Mouse (Mus musculus) hindbrain, embryonic 15.5 days (tissue): ENCODE results near the gene Ptn. TPM values are rescaled to one million over a fixed set of nuclear protein-coding genes. Genes with fewer than 3 reads are reported as not detected.

Experiments used
- ATAC-seq: fragments of 200-750 bp; cut with Nextera tagmentation; 2 replicates; pipeline ENCODE4 v1.8.0; 2017; ENCODE audit warnings: low read depth, moderate number of reproducible peaks, moderate TSS enrichment; ENCODE audit not compliant: low FRiP score
- H3K27ac ChIP-seq: fragments of 300-500 bp; sonication (generic); replicated peaks from 2 replicates; pipeline ENCODE4 v1.5.1; 2015; ENCODE audit warnings: mild to moderate bottlenecking, inconsistent platforms
- H3K27me3 ChIP-seq: fragments of 300-500 bp; sonication (generic); 2 replicates; pipeline ENCODE4 v1.6.1; 2015; ENCODE audit warnings: control low read depth, inconsistent platforms
- H3K36me3 ChIP-seq: fragments of 300-500 bp; sonication (generic); 2 replicates; pipeline ENCODE4 v1.6.1; 2015; ENCODE audit warnings: control low read depth, inconsistent platforms
- H3K4me1 ChIP-seq: fragments of 300-500 bp; sonication (generic); replicated peaks from 2 replicates; pipeline ENCODE4 v1.6.1; 2015; ENCODE audit warnings: control low read depth, inconsistent platforms
- H3K4me2 ChIP-seq: fragments of 300-500 bp; sonication (generic); 2 replicates; pipeline ENCODE4 v1.6.1; 2015; ENCODE audit warnings: moderate library complexity, mild to moderate bottlenecking, inconsistent platforms
- H3K4me3 ChIP-seq: fragments of 300-500 bp; sonication (generic); 2 replicates; pipeline ENCODE4 v1.5.1; 2015; ENCODE audit warnings: mild to moderate bottlenecking, inconsistent platforms
- H3K9ac ChIP-seq: fragments of 300-500 bp; sonication (generic); 2 replicates; pipeline ENCODE4 v1.6.1; 2015; ENCODE audit warnings: inconsistent platforms
- H3K9me3 ChIP-seq: fragments of 300-500 bp; sonication (generic); 2 replicates; pipeline ENCODE4 v1.6.1; 2016; ENCODE audit warnings: control low read depth, inconsistent platforms
- WGBS: fragments of 180-500 bp; shearing (Covaris S2); methylation state at CpG from one replicate; pipeline ENCODE4 v1.1.7; 2015; 5-methylcytosine and 5-hydroxymethylcytosine counted together
- polyA plus RNA-seq: library from polyadenylated mRNA; unstranded; fragments of >200 nt; fragmentation: Nextera tagmentation; extraction: Ambion mirVana; gene quantifications from 2 replicates; pipeline ENCODE4 v1.2.1, GENCODE M21; 2015

Ptn gene
- polyA plus RNA-seq, 1 experiment from 2014 or later: 825 TPM

DNA sequence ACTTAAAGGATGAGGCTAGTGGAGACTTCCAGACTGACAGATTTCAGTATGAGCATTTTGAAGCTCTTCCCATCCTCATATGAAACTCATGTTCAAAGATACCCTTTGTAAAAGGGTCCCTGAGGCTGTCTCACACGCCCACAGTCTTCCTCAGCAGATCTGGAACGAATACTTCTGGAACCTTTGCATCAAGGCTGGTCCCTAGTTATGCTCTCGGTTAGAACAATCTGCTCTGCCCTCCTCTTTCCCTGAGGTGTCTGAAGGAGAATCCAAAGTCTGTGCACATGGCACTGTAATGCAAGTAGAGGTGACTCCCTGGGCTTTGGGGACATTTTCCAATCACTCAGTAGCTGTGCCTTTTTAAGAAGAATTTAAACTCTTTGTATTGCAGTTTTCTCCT lies 25.3 kb upstream of the Ptn start:
- no peak overlapping the region for H3K4me3 ChIP-seq
- no peak for ATAC-seq
- 76% methylated on average over 3 of the region's 3 CpGs for WGBS
- no peak overlapping the region for H3K9ac ChIP-seq
- no peaks in the 10 kb centered on the region for H3K9me3 ChIP-seq
- H3K4me2 ChIP-seq: no peak overlapping the region
- H3K36me3 ChIP-seq: no peaks in the 10 kb centered on the region
- H3K27ac ChIP-seq: no peak overlapping the region; the same call in 1 of the 2 replicates
- no peaks in the 10 kb centered on the region for H3K4me1 ChIP-seq
- no peaks in the 10 kb centered on the region for H3K27me3 ChIP-seq

DNA sequence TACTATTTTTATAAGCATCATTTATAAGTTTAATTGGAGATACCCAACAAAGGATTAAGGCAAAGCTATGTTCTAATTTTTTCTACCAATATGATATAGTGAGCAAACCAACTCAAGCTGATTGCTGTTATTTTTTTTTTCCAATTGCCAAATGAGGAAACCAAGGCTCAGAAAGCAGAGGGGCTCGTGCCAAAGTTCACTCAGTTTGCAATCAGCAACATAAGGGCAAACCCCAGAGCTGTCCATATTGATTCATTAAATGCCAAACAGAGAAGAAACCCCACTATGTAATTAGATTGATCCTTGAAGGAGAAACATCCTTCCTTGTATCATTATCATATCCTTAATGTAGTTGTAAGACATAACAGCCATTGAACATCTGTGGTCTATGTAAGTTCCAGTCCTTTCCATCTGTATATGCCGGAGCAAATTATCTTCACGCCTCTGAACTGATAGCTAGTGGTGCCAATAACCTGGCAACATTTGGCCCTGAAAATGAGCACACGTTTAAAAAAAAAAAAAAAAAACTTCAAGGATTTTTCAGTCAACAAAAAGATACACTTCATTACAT lies 24.8 kb upstream of the Ptn start:
- no peaks in the 10 kb centered on the region for H3K36me3 ChIP-seq
- no peak overlapping the region for H3K27ac ChIP-seq
- no peaks in the 10 kb centered on the region for H3K4me1 ChIP-seq
- ATAC-seq: no peak
- no peaks in the 10 kb centered on the region for H3K27me3 ChIP-seq
- 63% methylated on average over 4 of the region's 4 CpGs for WGBS
- no peak overlapping the region for H3K4me2 ChIP-seq
- H3K9me3 ChIP-seq: no peaks in the 10 kb centered on the region
- H3K4me3 ChIP-seq: no peak overlapping the region
- H3K9ac ChIP-seq: no peak overlapping the region

DNA sequence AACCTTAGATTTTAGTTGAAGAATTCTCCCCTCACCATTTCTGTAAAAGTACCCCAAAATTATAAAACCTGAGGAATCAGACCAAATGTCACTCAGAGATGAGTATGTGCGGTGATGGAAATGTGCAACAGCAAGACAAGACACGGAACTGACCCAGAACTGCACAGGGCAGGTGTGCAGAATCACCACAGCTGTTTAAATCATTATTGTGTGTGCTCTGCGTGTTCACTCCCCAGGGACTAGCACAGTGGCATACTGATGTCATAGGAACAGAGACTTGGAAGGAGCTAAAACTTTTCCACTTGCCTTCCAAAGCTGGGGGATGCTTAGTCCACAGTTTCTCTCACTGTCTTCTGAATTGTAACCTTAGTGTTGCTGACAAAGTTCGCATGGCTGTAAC lies 22.7 kb upstream of the Ptn start:
- 75% methylated on average over 4 of the region's 4 CpGs for WGBS
- no peak overlapping the region for H3K9ac ChIP-seq
- no peak overlapping the region for H3K4me2 ChIP-seq
- H3K4me1 ChIP-seq: no peaks in the 10 kb centered on the region
- no peak overlapping the region for H3K4me3 ChIP-seq
- no peak overlapping the region for H3K27ac ChIP-seq
- no peaks in the 10 kb centered on the region for H3K27me3 ChIP-seq
- no peak for ATAC-seq
- no peaks in the 10 kb centered on the region for H3K9me3 ChIP-seq
- no peaks in the 10 kb centered on the region for H3K36me3 ChIP-seq

DNA sequence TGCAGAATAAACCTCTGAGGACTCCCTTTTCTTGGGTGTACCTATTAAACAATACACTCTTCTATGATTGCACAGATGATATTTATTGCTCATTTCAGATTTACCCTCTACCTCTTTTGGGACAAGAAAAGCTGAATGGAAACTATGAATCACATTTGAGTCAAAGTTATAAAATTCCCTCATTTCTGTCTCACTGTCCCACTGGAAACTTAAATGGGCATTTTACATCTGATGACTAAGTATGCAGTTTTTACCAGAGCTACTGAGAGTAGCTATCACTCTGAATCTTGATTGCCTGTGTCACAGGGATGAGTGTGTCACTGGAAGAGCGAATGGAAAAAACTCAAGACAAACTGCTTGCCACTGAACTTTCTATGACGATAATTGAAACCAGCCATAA lies 22.2 kb upstream of the Ptn start:
- H3K36me3 ChIP-seq: no peaks in the 10 kb centered on the region
- no peaks in the 10 kb centered on the region for H3K9me3 ChIP-seq
- no peak overlapping the region for H3K4me2 ChIP-seq
- 80% methylated on average over 2 of the region's 2 CpGs for WGBS
- ATAC-seq: no peak
- H3K27ac ChIP-seq: no peak overlapping the region
- no peaks in the 10 kb centered on the region for H3K27me3 ChIP-seq
- H3K4me3 ChIP-seq: no peak overlapping the region
- no peak overlapping the region for H3K9ac ChIP-seq
- H3K4me1 ChIP-seq: no peaks in the 10 kb centered on the region

DNA sequence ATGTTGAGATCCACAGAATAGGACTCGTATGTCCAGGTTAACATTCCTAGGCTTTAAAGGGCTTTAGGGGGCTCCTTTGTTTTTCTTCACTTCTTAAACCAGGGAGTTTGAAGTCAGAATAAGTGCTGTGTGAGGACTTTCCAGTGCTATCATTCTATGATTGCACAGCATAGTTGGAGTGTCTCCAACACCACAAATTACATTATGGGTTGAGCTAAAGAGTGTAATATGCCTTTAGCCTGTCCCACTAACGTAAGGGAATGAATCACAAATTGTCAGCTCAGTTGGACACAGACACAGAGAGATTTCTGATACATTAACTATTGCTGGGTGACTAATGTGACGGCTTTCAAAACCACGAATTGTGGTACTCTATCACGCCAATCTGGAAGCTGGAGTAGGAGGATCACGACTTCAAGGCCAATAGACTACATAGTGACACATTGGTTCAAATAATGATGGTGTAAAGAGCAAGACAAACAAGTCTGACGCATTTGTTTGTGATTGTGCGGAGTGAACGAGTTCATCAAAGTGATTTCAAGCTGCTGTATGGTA lies 20.4 kb upstream of the Ptn start:
- 77% methylated on average over 9 of the region's 9 CpGs for WGBS
- H3K4me1 ChIP-seq: no peaks in the 10 kb centered on the region
- no peak overlapping the region for H3K27ac ChIP-seq
- no peak overlapping the region for H3K4me2 ChIP-seq
- H3K9ac ChIP-seq: no peak overlapping the region
- H3K36me3 ChIP-seq: no peaks in the 10 kb centered on the region
- no peaks in the 10 kb centered on the region for H3K27me3 ChIP-seq
- no peak overlapping the region for H3K4me3 ChIP-seq
- no peak for ATAC-seq
- H3K9me3 ChIP-seq: no peaks in the 10 kb centered on the region

DNA sequence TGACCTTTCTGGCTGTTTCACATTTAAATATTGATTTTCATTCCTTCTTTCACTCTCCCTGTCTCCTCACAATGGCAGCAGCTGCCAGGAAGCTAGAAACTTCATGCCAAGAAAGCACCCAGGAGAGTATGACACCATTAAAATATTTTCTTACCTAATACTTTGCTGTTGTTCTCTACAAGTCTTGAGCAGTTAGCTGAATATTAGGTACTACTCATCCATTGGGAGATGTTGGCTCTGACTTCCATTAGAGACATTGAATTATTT lies 9.7 kb upstream of the Ptn start:
- H3K4me1 ChIP-seq: peaks cover 8% of the 10 kb centered on the region; the same call in 1 of the 2 replicates
- ATAC-seq: no peak
- H3K36me3 ChIP-seq: no peaks in the 10 kb centered on the region
- no peak overlapping the region for H3K9ac ChIP-seq
- H3K4me3 ChIP-seq: no peak overlapping the region
- H3K4me2 ChIP-seq: no peak overlapping the region
- no peaks in the 10 kb centered on the region for H3K27me3 ChIP-seq
- peak overlapping the region; percentile 53 for H3K27ac ChIP-seq
- no peaks in the 10 kb centered on the region for H3K9me3 ChIP-seq

DNA sequence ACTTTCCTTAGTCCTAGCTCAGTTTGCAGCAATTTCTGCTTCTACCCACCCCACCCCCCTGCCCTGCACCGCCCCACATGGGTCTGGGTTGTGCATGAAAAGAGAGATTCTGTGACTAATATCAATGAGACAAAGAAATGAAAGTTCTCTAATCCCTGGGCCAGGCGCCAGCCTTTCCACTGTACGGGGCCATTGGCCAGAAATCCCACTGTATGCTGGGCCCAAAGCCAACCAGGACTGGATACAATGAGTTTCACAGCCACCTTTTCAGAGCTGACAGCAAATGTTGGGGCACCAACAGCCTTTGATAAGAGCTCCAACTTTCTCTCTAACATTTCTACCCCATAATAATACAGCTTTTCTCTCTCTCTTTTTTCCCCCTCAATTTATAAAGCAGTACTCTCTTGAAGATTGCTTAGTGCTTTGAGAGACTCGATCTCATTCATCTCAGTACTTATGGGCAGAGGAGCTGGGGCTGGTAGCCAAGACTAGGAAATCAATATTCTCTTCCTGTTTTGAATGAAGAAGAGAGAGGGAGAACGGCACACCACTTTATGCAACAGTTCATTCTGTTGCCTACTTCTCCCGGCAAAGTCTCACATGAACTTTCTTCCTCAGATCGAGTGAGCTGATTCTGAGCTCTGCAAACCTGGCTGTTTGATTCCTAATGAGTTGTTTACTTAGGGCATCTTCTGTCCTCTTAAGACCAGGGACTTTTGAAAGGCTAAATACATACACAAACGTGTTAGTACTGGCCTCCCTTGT lies 9.2 kb upstream of the Ptn start:
- H3K4me2 ChIP-seq: no peak overlapping the region
- H3K27ac ChIP-seq: peak overlapping the region; percentile 53
- WGBS: 28% methylated on average over 8 of the region's 8 CpGs
- no peak overlapping the region for H3K9ac ChIP-seq
- peaks cover 8% of the 10 kb centered on the region; the same call in 1 of the 2 replicates for H3K4me1 ChIP-seq
- no peaks in the 10 kb centered on the region for H3K36me3 ChIP-seq
- H3K4me3 ChIP-seq: no peak overlapping the region
- H3K9me3 ChIP-seq: no peaks in the 10 kb centered on the region
- ATAC-seq: peak; percentile 95
- H3K27me3 ChIP-seq: no peaks in the 10 kb centered on the region

DNA sequence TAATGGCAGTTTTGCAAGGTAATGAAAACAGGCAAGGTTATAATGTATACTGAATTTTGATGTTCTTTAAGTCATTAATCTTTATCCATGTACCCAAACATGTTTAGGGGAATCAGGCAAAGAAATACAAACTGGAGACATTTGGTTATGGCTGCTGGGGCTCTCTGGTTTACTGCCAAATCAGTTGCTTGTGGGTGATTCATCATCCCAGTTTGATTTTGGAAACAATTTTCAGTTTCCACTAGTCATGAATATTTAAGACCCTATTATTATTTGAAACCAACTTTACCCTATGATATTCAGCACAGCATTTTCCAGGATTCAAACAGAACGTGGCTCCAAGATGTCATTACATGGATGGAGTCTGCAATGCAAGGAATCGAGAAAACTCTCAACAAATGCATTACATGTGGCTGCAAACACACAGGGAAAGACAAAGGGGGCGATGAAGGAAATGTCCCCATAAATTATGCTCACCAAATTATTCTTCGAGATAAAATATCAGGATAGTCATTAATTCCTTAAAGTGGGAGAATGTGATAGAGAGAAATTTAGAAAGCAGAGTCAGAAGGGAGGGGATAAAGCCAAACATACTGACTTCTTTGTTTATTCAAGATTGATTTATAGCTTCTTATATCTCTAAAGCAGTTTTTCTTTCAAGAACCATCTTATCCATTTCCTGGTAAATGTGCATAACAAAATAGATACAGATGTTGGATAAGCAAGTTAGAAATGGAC lies 8.4 kb upstream of the Ptn start:
- H3K27me3 ChIP-seq: no peaks in the 10 kb centered on the region
- H3K9ac ChIP-seq: no peak overlapping the region
- 0 out of 2 replicates have a peak, but pooled peaks have one; percentile 9 for ATAC-seq
- peaks cover 8% of the 10 kb centered on the region; the same call in 1 of the 2 replicates for H3K4me1 ChIP-seq
- no peak overlapping the region for H3K4me3 ChIP-seq
- no peaks in the 10 kb centered on the region for H3K9me3 ChIP-seq
- no peak overlapping the region for H3K4me2 ChIP-seq
- no peaks in the 10 kb centered on the region for H3K36me3 ChIP-seq
- peak overlapping the region; percentile 61 for H3K27ac ChIP-seq
- 54% methylated on average over 4 of the region's 4 CpGs for WGBS

DNA sequence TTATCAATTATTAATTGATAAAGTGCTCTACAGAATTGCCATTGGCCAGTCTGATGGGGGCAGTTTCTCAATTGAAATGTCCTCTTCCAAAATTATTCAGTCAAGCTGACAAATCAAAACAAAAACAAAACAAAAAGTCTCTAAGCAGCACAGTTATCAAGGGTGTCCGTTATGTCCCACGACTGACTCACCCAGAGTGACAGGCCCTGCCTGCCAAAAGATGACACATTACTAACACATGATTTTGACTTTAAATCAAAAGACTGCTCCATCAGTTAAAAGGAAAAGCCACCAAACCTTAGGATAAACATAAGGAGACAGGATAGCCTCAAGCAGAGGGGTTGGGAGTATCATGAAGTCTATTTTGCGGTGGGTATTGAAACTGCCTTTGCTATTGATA lies 6.6 kb upstream of the Ptn start:
- WGBS: 94% methylated on average over 3 of the region's 3 CpGs
- H3K9ac ChIP-seq: no peak overlapping the region
- H3K9me3 ChIP-seq: no peaks in the 10 kb centered on the region
- no peak overlapping the region for H3K4me2 ChIP-seq
- no peaks in the 10 kb centered on the region for H3K36me3 ChIP-seq
- ATAC-seq: no peak
- H3K4me3 ChIP-seq: no peak overlapping the region
- H3K27ac ChIP-seq: no peak overlapping the region
- peaks cover 8% of the 10 kb centered on the region; the same call in 1 of the 2 replicates for H3K4me1 ChIP-seq
- H3K27me3 ChIP-seq: no peaks in the 10 kb centered on the region

DNA sequence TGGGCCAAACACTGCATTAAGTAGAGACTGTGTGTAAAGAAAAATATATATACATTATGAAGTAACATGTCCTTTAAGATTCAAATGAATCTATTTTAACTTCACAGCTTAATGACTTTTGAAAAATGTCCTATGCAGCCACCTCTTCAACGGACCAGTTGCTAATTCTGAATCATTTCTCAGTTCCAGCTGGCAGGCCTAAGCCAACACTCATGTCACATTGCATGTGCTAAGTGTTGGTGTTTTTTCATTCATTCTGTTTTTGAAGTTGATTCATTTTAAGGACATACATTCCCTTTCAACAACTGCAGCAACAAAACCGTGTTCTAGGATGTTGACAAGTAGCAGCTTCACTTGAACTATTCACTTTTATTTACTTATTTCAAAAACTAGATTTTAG lies 6.0 kb upstream of the Ptn start:
- 75% methylated on average over 2 of the region's 2 CpGs for WGBS
- Histone ChIP-seq H3K9ac (no peak overlapping the region), H3K4me1 (peaks cover 12% of the 10 kb centered on the region), H3K27ac (no peak overlapping the region), H3K36me3 (no peaks in the 10 kb centered on the region), H3K27me3 (no peaks in the 10 kb centered on the region), H3K4me2 (no peak overlapping the region), H3K9me3 (no peaks in the 10 kb centered on the region), H3K4me3 (no peak overlapping the region)
- no peak for ATAC-seq

DNA sequence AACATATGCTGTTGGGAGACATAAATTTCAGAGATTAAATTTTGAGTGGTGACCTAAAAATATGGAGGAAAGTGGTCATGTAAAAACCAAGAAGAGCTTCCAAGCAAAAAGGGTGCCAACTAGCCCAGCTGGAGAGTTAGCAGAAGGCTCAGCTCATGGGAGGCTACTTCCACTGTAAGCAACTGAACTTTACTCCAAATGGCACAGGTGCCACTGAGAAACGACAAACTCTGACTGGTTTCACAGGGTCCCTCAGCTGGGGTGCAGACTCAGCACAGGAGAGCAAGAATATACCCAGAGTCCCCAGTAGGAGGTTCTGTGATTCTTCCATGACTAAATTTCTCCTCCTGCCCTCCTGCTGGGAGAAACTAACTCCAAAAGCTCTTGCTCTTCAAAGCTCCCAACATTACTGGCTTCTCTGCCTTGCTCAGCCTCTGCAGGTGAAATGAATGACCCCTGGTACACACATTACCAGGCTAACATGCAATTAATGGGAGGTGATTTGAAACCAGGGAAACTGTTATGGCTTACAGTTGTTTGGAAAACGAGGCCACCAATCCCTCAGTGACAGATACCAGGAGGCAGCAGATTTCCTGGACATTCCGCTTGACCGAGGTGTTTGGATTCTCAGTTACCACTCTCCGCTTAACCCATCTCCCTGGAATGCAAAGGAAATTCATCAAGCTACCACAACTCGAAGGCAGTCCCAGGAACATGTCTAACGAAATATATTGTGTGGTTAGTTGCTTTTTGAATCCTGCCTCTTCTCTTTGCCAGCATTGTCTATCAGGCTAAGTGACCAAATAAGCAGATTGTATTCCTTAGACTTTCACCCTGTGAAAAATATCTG lies 2.9 kb upstream of the Ptn start:
- Histone ChIP-seq H3K4me2 (no peak overlapping the region), H3K27me3 (no peaks in the 10 kb centered on the region), H3K9me3 (no peaks in the 10 kb centered on the region), H3K4me1 (peaks cover 24% of the 10 kb centered on the region), H3K4me3 (no peak overlapping the region), H3K9ac (no peak overlapping the region), H3K36me3 (no peaks in the 10 kb centered on the region), H3K27ac (no peak overlapping the region)
- ATAC-seq: no peak
- 78% methylated on average over 7 of the region's 7 CpGs for WGBS
